Mouse (Mus musculus) megakaryocyte, embryonic 14.5 days (primary cell): ENCODE measurements at regions not wholly inside any gene's neighbourhood (a gene's known extent, or its start where the extent isn't known, plus 50 kb on each side); places are given as distances from the start of the nearest gene placed in this dataset.

Experiments
- H3K27me3 ChIP-seq: replicated peaks from 2 replicates; pipeline ENCODE3; 2012; ENCODE audit warnings: inconsistent platforms
- H3K36me3 ChIP-seq: replicated peaks from 2 replicates; pipeline ENCODE3; 2012; ENCODE audit warnings: low read length, inconsistent platforms, mixed read lengths
- H3K4me1 ChIP-seq: 2 replicates; pipeline ENCODE4 v1.6.1; 2012; ENCODE audit warnings: inconsistent platforms
- H3K4me3 ChIP-seq: replicated peaks from 2 replicates; pipeline ENCODE3; 2012; ENCODE audit warnings: moderate library complexity, mild to moderate bottlenecking, inconsistent platforms
- H3K9me3 ChIP-seq: 2 replicates; pipeline ENCODE4 v1.6.1; 2012; ENCODE audit warnings: inconsistent platforms
- FLI1 ChIP-seq: IDR thresholded peaks from 2 replicates; pipeline ENCODE4 v1.6.1; 2012; ENCODE audit warnings: low read length, inconsistent platforms, mixed read lengths
- GATA1 ChIP-seq: IDR thresholded peaks from 3 replicates; pipeline ENCODE4 v1.6.1; 2012; ENCODE audit warnings: mixed read lengths, low read length, inconsistent platforms, borderline replicate concordance

- Histone ChIP-seq H3K36me3 (no peaks in the 10 kb centered on the region), H3K4me1 (0 out of 2 replicates have a peak, but pooled peaks cover 3% of the 10 kb centered on the region), H3K27me3 (peaks cover 5% of the 10 kb centered on the region), H3K9me3 (peaks cover 12% of the 10 kb centered on the region; the same call in 1 of the 2 replicates), H3K4me3 (no peak overlapping the region)
- TF ChIP-seq FLI1 (no peak), GATA1 (no peak)
These were observed 67.2 kb downstream of the Mtx3 start for GRCm38 (mm10) chr13:92911660-92912284.

GRCm38 (mm10) chr13:92912661-92913060 lies 68.1 kb downstream of the Mtx3 start:
- TF ChIP-seq FLI1 (no peak), GATA1 (no peak)

GRCm38 (mm10) chr13:92914631-92915030 lies 70.1 kb downstream of the Mtx3 start:
- H3K4me3 ChIP-seq, result no peak overlapping the region
- no peak for TF ChIP-seq GATA1
- TF ChIP-seq FLI1, result no peak
- peaks cover 22% of the 10 kb centered on the region for H3K9me3 ChIP-seq
- no peaks in the 10 kb centered on the region for H3K4me1 ChIP-seq
- H3K36me3 ChIP-seq, result no peaks in the 10 kb centered on the region
- peaks cover 6% of the 10 kb centered on the region for H3K27me3 ChIP-seq

More at GRCm38 (mm10) chr13:92912661-92913060, 68.1 kb downstream of the Mtx3 start:
- Histone ChIP-seq H3K36me3 (no peaks in the 10 kb centered on the region), H3K4me3 (peak overlapping the region; percentile 34), H3K27me3 (peaks cover 3% of the 10 kb centered on the region), H3K9me3 (peaks cover 17% of the 10 kb centered on the region), H3K4me1 (no peaks in the 10 kb centered on the region)

GRCm38 (mm10) chr13:92915221-92915839 lies 70.8 kb downstream of the Mtx3 start:
- Histone ChIP-seq H3K36me3 (no peaks in the 10 kb centered on the region), H3K4me1 (no peaks in the 10 kb centered on the region), H3K9me3 (peaks cover 23% of the 10 kb centered on the region), H3K27me3 (peaks cover 6% of the 10 kb centered on the region), H3K4me3 (no peak overlapping the region)
- TF ChIP-seq GATA1 (no peak), FLI1 (no peak)

- peaks cover 6% of the 10 kb centered on the region for H3K27me3 ChIP-seq
- H3K9me3 ChIP-seq, result peaks cover 26% of the 10 kb centered on the region
- TF ChIP-seq GATA1, result no peak
- no peak for TF ChIP-seq FLI1
- H3K36me3 ChIP-seq, result no peaks in the 10 kb centered on the region
- H3K4me3 ChIP-seq, result no peak overlapping the region
- no peaks in the 10 kb centered on the region for H3K4me1 ChIP-seq
These were observed 71.6 kb downstream of the Mtx3 start for GRCm38 (mm10) chr13:92915948-92916710.

- H3K4me3 ChIP-seq, result no peak overlapping the region
- peaks cover 33% of the 10 kb centered on the region for H3K9me3 ChIP-seq
- peaks cover 4% of the 10 kb centered on the region for H3K27me3 ChIP-seq
- no peak for TF ChIP-seq GATA1
- no peak for TF ChIP-seq FLI1
- no peaks in the 10 kb centered on the region for H3K36me3 ChIP-seq
- peaks cover 14% of the 10 kb centered on the region for H3K4me1 ChIP-seq
These were observed 75.3 kb downstream of the Mtx3 start for GRCm38 (mm10) chr13:92919882-92920281.

- H3K27me3 ChIP-seq, result peaks cover 6% of the 10 kb centered on the region
- no peaks in the 10 kb centered on the region for H3K36me3 ChIP-seq
These were observed 77.4 kb downstream of the Mtx3 start for GRCm38 (mm10) chr13:92921936-92922335.

GRCm38 (mm10) chr13:92923496-92923895 lies 78.9 kb downstream of the Mtx3 start:
- Histone ChIP-seq H3K27me3 (peaks cover 4% of the 10 kb centered on the region), H3K4me3 (no peak overlapping the region), H3K4me1 (peaks cover 23% of the 10 kb centered on the region), H3K9me3 (peaks cover 34% of the 10 kb centered on the region), H3K36me3 (no peaks in the 10 kb centered on the region)
- TF ChIP-seq FLI1, result no peak
- TF ChIP-seq GATA1, result no peak

More at GRCm38 (mm10) chr13:92921936-92922335, 77.4 kb downstream of the Mtx3 start:
- H3K4me1 ChIP-seq, result peaks cover 21% of the 10 kb centered on the region
- TF ChIP-seq FLI1 (no peak), GATA1 (no peak)
- H3K9me3 ChIP-seq, result peaks cover 37% of the 10 kb centered on the region
- H3K4me3 ChIP-seq, result no peak overlapping the region

GRCm38 (mm10) chr13:92924021-92924420 lies 79.5 kb downstream of the Mtx3 start:
- TF ChIP-seq GATA1, result no peak
- no peak for TF ChIP-seq FLI1
- H3K36me3 ChIP-seq, result no peaks in the 10 kb centered on the region
- H3K27me3 ChIP-seq, result peaks cover 2% of the 10 kb centered on the region
- H3K4me1 ChIP-seq, result peaks cover 27% of the 10 kb centered on the region
- peaks cover 32% of the 10 kb centered on the region for H3K9me3 ChIP-seq
- no peak overlapping the region for H3K4me3 ChIP-seq

GRCm38 (mm10) chr13:92925196-92925595 lies 80.6 kb downstream of the Mtx3 start:
- TF ChIP-seq GATA1 (no peak), FLI1 (no peak)

More at GRCm38 (mm10) chr13:92925196-92925595, 80.6 kb downstream of the Mtx3 start:
- H3K4me1 ChIP-seq, result peaks cover 32% of the 10 kb centered on the region
- H3K4me3 ChIP-seq, result no peak overlapping the region
- H3K9me3 ChIP-seq, result peaks cover 29% of the 10 kb centered on the region
- no peaks in the 10 kb centered on the region for H3K36me3 ChIP-seq
- H3K27me3 ChIP-seq, result peaks cover 2% of the 10 kb centered on the region
